Mouse (Mus musculus) hindbrain, embryonic 16.5 days (tissue): Measurements from ENCODE around the gene Nf1. TPM values are rescaled to one million over a fixed set of nuclear protein-coding genes. Genes with fewer than 3 reads are reported as not detected.

Source experiments
- ATAC-seq: fragments of 200-750 bp; cut with Nextera tagmentation; 2 replicates; pipeline ENCODE4 v1.8.0; 2017; ENCODE audit warnings: moderate TSS enrichment, moderate library complexity
- H3K27ac ChIP-seq: fragments of 300-500 bp; sonication (generic); 2 replicates; pipeline ENCODE4 v1.5.1; 2014; ENCODE audit warnings: low read depth, mild to moderate bottlenecking, control low read depth, low read length, moderate library complexity
- H3K27me3 ChIP-seq: fragments of 300-500 bp; sonication (generic); replicated peaks from 2 replicates; pipeline ENCODE4 v1.6.1; 2014; ENCODE audit warnings: low read length; ENCODE audit not compliant: control insufficient read depth, insufficient read depth
- H3K36me3 ChIP-seq: fragments of 300-500 bp; sonication (generic); 2 replicates; pipeline ENCODE4 v1.6.1; 2014; ENCODE audit warnings: mild to moderate bottlenecking, low read length, moderate library complexity, mixed read lengths; ENCODE audit not compliant: control insufficient read depth, insufficient read depth
- H3K4me1 ChIP-seq: fragments of 300-500 bp; sonication (generic); 2 replicates; pipeline ENCODE4 v1.6.1; 2014; ENCODE audit warnings: low read depth, low read length; ENCODE audit not compliant: control insufficient read depth, insufficient read depth
- H3K4me2 ChIP-seq: fragments of 300-500 bp; sonication (generic); 2 replicates; pipeline ENCODE4 v1.6.1; 2014; ENCODE audit warnings: mild to moderate bottlenecking, low read length, control low read depth, moderate library complexity
- H3K4me3 ChIP-seq: fragments of 300-500 bp; sonication (generic); 2 replicates; pipeline ENCODE4 v1.5.1; 2014; ENCODE audit warnings: mild to moderate bottlenecking, low read length, control low read depth, moderate library complexity
- H3K9ac ChIP-seq: fragments of 300-500 bp; sonication (generic); 2 replicates; pipeline ENCODE4 v1.6.1; 2014; ENCODE audit warnings: low read depth, mild to moderate bottlenecking, control low read depth, low read length, moderate library complexity
- H3K9me3 ChIP-seq: fragments of 300-500 bp; sonication (generic); 2 replicates; pipeline ENCODE4 v1.6.1; 2014; ENCODE audit warnings: mild to moderate bottlenecking, low read length, moderate library complexity; ENCODE audit not compliant: control insufficient read depth
- WGBS: fragments of 180-500 bp; shearing (Covaris S2); extraction: QIAGEN DNeasy Blood & Tissue Kit; methylation state at CpG from one replicate; pipeline ENCODE4 v1.1.7; 2014; 5-methylcytosine and 5-hydroxymethylcytosine counted together
- polyA plus RNA-seq: library from polyadenylated mRNA; unstranded; fragments of >200 nt; fragmentation: Nextera tagmentation; extraction: Ambion mirVana; gene quantifications from 2 replicates; pipeline ENCODE4 v1.2.1, GENCODE M21; 2015

The Nf1 gene
- polyA plus RNA-seq, 1 experiment from 2014 or later, result 5.1 TPM

GRCm38 (mm10) chr11:79591591-79591975 is 252.1 kb downstream of the Nf1 start:
- peak overlapping the region; percentile 80 for H3K4me2 ChIP-seq
- peak; percentile 43; the same call in 1 of the 2 replicates for ATAC-seq
- peak overlapping the region; percentile 82 for H3K27ac ChIP-seq
- H3K9ac ChIP-seq, result peak overlapping the region; percentile 87
- 0 out of 2 replicates have a peak, but pooled peaks cover 2% of the 10 kb centered on the region for H3K27me3 ChIP-seq
- H3K4me1 ChIP-seq, result peaks cover 17% of the 10 kb centered on the region
- H3K4me3 ChIP-seq, result peak overlapping the region; percentile 75
- no peaks in the 10 kb centered on the region for H3K9me3 ChIP-seq
- H3K36me3 ChIP-seq, result no peaks in the 10 kb centered on the region
- WGBS, result 17% methylated on average over 5 of the region's 5 CpGs

DNA sequence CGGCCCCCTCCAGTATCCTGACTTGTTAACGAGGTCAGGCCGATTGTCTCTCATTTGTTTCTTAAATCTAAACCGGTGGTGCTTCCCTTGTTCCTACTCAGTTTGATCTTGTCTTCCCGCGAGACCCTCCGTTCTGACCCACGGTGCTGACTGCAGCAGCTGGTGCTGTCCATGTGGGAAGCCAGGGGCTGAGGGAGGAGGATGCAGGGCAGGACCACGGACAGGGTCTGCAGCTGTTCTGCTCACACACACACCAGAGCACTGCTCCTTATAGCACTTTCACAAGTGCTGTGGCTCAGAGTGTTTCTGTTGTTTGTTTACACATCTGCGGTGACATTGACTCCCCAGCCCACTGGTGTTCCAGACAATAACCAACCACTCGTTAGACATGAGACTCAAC is 254.0 kb downstream of the Nf1 start:
- Histone ChIP-seq H3K27ac (no peak overlapping the region), H3K4me1 (peaks cover 17% of the 10 kb centered on the region), H3K9ac (0 out of 2 replicates have a peak overlapping the region, but pooled peaks have one; percentile 11), H3K9me3 (no peaks in the 10 kb centered on the region; the same call in 1 of the 2 replicates), H3K27me3 (0 out of 2 replicates have a peak, but pooled peaks cover 2% of the 10 kb centered on the region), H3K36me3 (peaks cover 5% of the 10 kb centered on the region), H3K4me3 (no peak overlapping the region), H3K4me2 (peak overlapping the region; percentile 80)
- WGBS, result 34% methylated on average over 11 of the region's 11 CpGs
- no peak for ATAC-seq

DNA sequence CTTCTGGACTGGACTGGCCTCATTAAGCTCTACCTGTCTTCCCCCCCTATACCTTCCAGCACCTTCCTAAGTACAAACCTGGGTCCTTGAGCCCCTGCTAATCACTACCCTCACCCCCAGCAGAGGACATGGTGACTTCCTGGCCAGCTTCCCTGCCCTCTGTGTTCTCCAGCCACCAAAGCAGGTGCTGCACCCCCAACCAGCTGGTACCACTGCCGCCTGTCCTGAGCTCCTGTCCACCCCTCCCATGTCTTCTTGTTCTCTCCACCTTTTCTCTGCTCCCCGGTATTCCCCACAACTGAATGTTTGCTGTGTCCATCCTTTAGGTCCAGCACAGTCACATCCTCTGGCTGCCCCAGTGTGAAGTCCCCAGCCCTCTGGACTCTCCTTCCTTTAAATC is 271.0 kb downstream of the Nf1 start:
- Histone ChIP-seq H3K4me3 (no peak overlapping the region), H3K4me2 (no peak overlapping the region), H3K36me3 (no peaks in the 10 kb centered on the region), H3K9ac (peak overlapping the region; percentile 4; the same call in 1 of the 2 replicates), H3K27me3 (no peaks in the 10 kb centered on the region), H3K27ac (no peak overlapping the region), H3K4me1 (peaks cover 16% of the 10 kb centered on the region), H3K9me3 (no peaks in the 10 kb centered on the region)
- WGBS, result 56% methylated on average over 2 of the region's 2 CpGs
- ATAC-seq, result no peak

DNA sequence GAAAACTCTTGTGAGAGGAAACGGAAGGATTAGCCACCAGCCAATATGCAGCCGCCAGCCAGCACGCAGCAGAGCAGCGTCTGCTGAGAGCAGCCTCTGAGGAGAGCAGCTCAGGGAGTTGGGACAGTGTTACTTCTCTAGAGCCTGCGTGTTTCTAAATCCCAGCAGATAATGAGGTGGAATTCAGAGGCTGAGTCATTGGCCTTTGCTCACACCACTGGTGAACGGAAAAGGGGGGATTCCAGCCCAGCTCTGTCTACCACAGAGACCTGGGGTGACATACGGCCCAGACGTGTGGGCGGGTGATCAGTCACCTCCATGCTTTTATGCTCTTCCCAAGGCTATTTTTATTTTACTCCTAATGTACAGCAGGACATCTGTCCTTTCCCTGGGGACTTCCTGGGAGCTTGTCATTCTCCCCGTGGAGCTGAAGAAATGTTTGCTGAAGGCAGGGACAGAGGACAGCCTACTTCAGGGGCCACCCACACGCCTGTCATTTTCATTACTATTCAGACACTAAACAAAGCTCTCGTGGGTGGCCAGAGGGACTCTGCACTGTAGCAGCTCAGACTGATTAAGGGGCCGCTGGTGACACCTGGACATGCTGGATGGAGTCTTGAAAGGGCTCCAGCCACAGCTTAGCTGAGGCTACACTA is 271.6 kb downstream of the Nf1 start:
- Histone ChIP-seq H3K4me3 (no peak overlapping the region), H3K9me3 (no peaks in the 10 kb centered on the region), H3K27ac (no peak overlapping the region), H3K9ac (no peak overlapping the region), H3K27me3 (no peaks in the 10 kb centered on the region), H3K36me3 (no peaks in the 10 kb centered on the region), H3K4me1 (peaks cover 16% of the 10 kb centered on the region), H3K4me2 (no peak overlapping the region)
- 10% methylated on average over 13 of the region's 13 CpGs for WGBS
- no peak for ATAC-seq

GRCm38 (mm10) chr11:79612046-79612600 is 272.6 kb downstream of the Nf1 start:
- H3K27me3 ChIP-seq, result no peaks in the 10 kb centered on the region
- no peak for ATAC-seq
- no peak overlapping the region for H3K4me2 ChIP-seq
- H3K9ac ChIP-seq, result no peak overlapping the region
- no peaks in the 10 kb centered on the region for H3K36me3 ChIP-seq
- WGBS, result 25% methylated on average over 1 of the region's 1 CpGs
- H3K4me3 ChIP-seq, result no peak overlapping the region
- no peaks in the 10 kb centered on the region for H3K9me3 ChIP-seq
- H3K27ac ChIP-seq, result no peak overlapping the region
- peaks cover 16% of the 10 kb centered on the region for H3K4me1 ChIP-seq

GRCm38 (mm10) chr11:79613084-79613483 is 273.6 kb downstream of the Nf1 start:
- WGBS, result 15% methylated on average over 3 of the region's 3 CpGs
- no peak overlapping the region for H3K27ac ChIP-seq

GRCm38 (mm10) chr11:79613711-79614110 is 274.2 kb downstream of the Nf1 start:
- ATAC-seq, result no peak
- no peaks in the 10 kb centered on the region for H3K9me3 ChIP-seq
- no peak overlapping the region for H3K4me3 ChIP-seq
- H3K27me3 ChIP-seq, result no peaks in the 10 kb centered on the region
- peaks cover 13% of the 10 kb centered on the region for H3K4me1 ChIP-seq
- 61% methylated on average over 4 of the region's 4 CpGs for WGBS
- H3K36me3 ChIP-seq, result no peaks in the 10 kb centered on the region
- no peak overlapping the region for H3K4me2 ChIP-seq
- H3K9ac ChIP-seq, result no peak overlapping the region
- no peak overlapping the region for H3K27ac ChIP-seq

More at GRCm38 (mm10) chr11:79613084-79613483, 273.6 kb downstream of the Nf1 start:
- peaks cover 16% of the 10 kb centered on the region for H3K4me1 ChIP-seq
- H3K9me3 ChIP-seq, result no peaks in the 10 kb centered on the region
- no peaks in the 10 kb centered on the region for H3K36me3 ChIP-seq
- no peak overlapping the region for H3K4me3 ChIP-seq
- H3K9ac ChIP-seq, result no peak overlapping the region
- H3K27me3 ChIP-seq, result no peaks in the 10 kb centered on the region
- H3K4me2 ChIP-seq, result no peak overlapping the region
- ATAC-seq, result no peak

DNA sequence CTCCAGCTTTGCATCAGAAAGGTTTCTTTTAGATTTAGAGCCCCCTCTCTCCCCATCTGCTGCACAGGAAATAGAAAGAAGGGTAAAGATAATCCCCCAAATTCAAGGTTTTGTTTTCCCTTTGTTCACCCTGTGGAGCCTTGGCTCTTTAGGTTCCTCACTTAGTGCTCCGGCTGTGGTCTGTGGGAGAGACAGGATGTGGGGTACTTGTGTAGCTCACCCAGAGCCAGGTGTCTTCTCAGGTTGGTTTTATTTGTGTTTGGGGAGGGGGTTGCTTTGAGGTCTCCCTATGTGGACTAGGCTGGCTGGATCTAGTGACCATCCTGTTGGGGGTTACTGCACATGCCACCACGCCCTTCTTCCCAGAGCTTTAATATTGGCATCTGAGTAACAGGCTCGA is 275.4 kb downstream of the Nf1 start:
- H3K9ac ChIP-seq, result no peak overlapping the region
- H3K27me3 ChIP-seq, result no peaks in the 10 kb centered on the region
- no peak overlapping the region for H3K4me3 ChIP-seq
- no peaks in the 10 kb centered on the region for H3K36me3 ChIP-seq
- no peak overlapping the region for H3K4me2 ChIP-seq
- no peak overlapping the region for H3K27ac ChIP-seq
- no peak for ATAC-seq
- H3K4me1 ChIP-seq, result peaks cover 13% of the 10 kb centered on the region
- WGBS, result 93% methylated on average over 3 of the region's 3 CpGs
- no peaks in the 10 kb centered on the region for H3K9me3 ChIP-seq

GRCm38 (mm10) chr11:79615871-79616270 is 276.4 kb downstream of the Nf1 start:
- no peak for ATAC-seq

More at GRCm38 (mm10) chr11:79615871-79616270, 276.4 kb downstream of the Nf1 start:
- H3K9ac ChIP-seq, result no peak overlapping the region
- no peak overlapping the region for H3K4me2 ChIP-seq
- no peak overlapping the region for H3K4me3 ChIP-seq
- no peak overlapping the region for H3K27ac ChIP-seq
- peaks cover 6% of the 10 kb centered on the region for H3K4me1 ChIP-seq
- H3K9me3 ChIP-seq, result no peaks in the 10 kb centered on the region
- 36% methylated on average over 5 of the region's 5 CpGs for WGBS
- H3K36me3 ChIP-seq, result peaks cover 2% of the 10 kb centered on the region; the same call in 1 of the 2 replicates
- H3K27me3 ChIP-seq, result no peaks in the 10 kb centered on the region
